Mouse (Mus musculus) adrenal gland, adult 8-10 months (tissue): ENCODE results near the gene Mfsd6. TPM values are rescaled to one million over a fixed set of nuclear protein-coding genes. Genes with fewer than 3 reads are reported as not detected.
A peak's percentile ranks its signal among the peaks of the same experiment; 100 is the strongest.
"Not testable (repeated sequence)": the region's sequence is repeated elsewhere in the genome, so short reads cannot be mapped to it uniquely, and the experiment has no call there.

Source experiments
- DNase-seq: peaks from one replicate; pipeline ENCODE4 v3.0.0; 2022
- total RNA-seq, 4 experiments: library from RNA; stranded (reverse); gene quantifications; 2 replicates each; pipeline ENCODE4 v1.2.4; 2022

Mfsd6 gene
- total RNA-seq, 4 experiments from 2014 or later: 20.3 to 26.7 (median 23.4) TPM

DNA sequence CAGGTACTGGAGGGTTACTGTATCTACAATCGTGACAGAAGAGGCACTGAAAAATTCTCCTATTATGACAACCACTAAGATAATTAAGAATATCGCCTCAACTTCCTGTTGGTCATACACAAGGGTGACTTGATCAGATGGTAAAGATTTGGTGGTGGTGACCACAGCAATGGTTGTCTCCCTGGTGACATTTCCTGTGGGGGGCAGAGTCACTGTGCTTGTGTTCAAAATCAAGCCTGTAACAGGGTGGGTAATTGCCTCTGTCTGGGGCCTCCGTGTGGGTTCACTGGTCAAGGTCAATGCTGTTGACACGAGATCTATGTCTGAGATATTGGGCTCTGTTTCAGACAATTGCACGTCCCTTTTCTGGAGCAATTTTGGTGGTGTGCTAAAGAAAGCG is 18.5 kb downstream of the Mfsd6 start:
- no peak for DNase-seq

GRCm38 (mm10) chr1:52707030-52707429 is 20.2 kb downstream of the Mfsd6 start:
- no peak for DNase-seq

DNA sequence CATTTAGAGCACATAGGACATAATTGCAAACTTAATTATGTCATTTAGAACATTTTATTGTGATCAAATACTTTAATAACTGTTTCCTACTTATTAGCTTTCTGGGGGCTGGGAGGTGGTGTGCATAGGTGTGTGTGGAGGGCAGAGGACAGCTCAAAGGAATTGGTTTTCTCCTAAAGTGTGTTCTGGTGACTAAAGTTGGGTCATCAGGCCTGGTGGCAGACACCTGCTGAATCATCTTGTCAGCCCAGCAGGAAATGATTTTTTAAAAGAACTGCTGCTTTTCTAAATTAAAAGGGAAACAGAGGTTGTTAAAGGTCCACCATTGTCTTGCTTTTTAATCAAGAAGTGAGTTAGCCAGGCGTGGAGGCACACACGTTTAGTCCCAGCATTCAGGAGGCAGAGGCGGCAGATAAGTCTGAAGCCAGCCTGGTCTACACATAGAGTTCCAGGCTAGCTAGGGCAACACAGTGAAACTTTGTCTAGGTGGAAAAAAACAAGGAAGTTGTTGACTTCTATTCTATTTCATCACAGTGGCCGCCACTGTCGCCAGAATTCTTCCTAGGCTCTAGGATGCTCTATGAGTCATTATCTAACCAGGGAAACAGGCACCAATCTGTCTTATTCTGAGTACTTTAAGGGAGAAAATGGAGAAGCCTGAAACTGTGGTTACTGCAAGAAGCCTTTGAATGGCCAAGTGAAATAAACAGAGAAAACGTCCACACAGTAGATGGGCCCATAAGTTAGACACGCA is 24.3 kb downstream of the Mfsd6 start:
- DNase-seq: no peak

- no peak for DNase-seq
Measured at GRCm38 (mm10) chr1:52701941-52702340, 25.3 kb downstream of the Mfsd6 start.

DNA sequence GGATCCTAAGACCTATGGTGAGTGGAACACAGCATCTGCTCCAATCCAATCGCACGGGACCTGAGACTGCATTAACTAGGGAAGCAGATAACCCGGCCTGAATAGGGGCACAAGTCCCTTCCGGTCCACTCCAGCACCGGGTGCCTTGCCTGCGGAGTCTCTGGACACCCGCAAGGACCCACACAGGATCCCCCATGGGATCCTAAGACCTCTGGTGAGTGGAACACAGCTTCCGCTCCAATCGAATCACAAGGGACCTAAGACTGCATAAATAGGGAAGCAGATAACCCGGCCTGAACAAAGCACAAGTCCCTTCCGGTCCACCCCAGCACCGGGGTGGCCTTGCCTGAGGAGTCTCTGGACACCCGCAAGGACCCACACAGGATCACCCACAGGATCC is 32.8 kb downstream of the Mfsd6 start:
- not testable (repeated sequence) for DNase-seq

GRCm38 (mm10) chr1:52687636-52688035 is 39.6 kb downstream of the Mfsd6 start:
- DNase-seq: no peak

- DNase-seq: no peak
Measured at GRCm38 (mm10) chr1:52683550-52683949, 43.7 kb downstream of the Mfsd6 start.

- DNase-seq: no peak
Measured at GRCm38 (mm10) chr1:52676621-52677020, 50.6 kb downstream of the Mfsd6 start.

GRCm38 (mm10) chr1:52675561-52676551 is 51.4 kb downstream of the Mfsd6 start:
- DNase-seq: no peak

- DNase-seq: no peak
Measured at GRCm38 (mm10) chr1:52669931-52670330, 57.3 kb downstream of the Mfsd6 start.

DNA sequence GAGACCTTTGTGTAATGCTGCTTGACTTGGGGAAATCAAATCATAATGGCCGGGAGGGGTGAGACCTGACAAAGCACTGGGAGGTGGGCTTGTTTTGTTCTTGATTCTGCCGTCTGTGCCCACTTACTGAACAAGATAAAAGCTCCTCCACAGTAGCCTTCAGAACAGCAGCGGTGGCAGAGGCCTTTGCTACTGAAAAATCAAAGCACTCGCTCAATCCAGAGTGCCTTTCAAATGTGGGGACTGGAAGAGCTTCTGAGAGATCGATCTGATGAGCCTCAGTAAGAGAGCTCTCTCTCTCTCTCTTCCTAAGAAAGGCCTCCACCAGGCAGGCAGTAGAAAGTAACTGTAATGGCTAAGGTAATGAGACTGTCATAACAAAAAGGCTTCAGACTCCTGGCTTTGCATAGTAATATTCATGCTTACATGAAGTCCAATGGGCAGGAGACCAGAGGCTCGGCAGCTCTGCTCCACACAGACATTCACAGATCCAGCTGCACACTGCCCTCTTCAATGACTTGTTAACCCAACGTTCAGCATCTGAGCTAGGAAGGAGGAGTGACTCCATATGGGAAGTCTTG is 58.4 kb downstream of the Mfsd6 start:
- no peak for DNase-seq

DNA sequence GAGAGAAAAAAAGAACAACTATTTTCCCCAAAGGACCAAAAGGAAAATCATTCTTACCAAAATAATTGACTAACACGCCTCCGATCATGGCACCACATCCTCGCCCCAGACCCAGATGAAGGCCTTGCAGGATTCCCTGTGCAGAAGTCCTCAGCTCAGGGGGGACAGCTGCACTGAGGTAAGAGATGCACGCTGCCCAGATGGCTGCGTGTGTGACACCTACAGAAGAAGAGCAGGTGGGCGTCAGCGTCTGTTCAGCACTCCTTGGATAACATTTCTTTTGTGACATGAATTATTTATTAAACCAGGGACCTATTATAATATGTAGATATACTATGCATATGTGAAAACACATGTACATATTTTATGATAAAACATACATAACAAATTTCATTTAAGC is 64.0 kb downstream of the Mfsd6 start:
- DNase-seq: no peak

- no peak for DNase-seq
Measured at GRCm38 (mm10) chr1:52660765-52661164, 66.5 kb downstream of the Mfsd6 start.

DNA sequence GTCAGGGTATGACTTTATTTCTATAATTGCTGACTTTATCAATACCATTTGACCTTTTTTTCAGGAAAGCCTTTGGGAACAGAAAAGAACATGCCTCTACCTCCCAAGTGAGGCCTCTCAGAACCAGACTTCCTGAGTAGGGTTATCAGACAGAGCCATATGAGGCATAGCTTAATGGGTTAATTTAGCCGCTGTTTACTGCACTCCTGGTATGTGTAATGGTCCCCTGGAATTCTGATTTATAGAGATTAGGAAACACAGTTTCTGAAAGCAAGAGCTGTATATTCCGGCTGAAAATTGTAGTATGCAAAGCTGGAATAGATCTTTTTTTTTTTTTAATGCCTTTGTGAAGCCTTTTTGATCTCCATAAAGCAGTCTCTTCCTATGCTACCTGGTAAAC is 67.0 kb downstream of the Mfsd6 start:
- DNase-seq: no peak

DNA sequence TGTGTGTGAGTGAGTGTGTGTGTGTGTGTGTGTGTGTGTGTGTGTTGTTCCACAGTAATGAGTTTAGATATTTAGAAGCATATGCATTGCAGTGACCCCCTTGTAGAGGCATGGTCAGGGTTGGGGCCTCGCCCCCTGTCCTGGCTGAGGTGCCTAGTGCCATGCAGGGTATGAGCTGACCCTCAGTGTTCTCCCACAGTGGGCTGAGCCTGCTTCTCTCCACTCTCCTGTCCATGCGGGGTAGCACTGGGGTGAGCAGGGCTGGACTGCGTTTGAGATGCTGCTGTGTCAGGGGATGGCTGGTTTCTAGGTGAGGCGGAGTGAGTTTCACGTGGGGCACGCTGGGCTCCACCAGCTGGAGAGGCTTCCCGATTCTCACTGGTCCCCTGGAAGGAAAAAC is 69.1 kb downstream of the Mfsd6 start:
- DNase-seq: no peak

DNA sequence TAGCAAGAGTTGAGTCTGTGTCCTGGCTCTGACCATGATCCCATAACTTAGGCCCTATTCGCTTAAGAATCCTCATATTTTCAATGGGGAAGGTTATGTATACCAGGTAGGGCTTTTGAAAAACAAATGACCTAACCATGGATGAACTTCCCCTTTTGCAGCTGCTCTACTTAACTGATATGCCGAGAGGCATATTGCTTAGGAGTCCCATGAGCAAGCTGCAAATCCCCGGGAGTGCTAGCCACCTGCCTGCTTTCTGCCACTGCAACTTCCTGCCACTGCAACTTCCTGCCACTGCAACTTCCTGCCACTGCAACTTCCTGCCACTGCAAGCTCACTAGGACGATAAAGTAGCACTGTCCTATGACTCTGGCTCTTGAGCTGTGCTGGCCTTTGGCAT is 72.1 kb downstream of the Mfsd6 start:
- DNase-seq: no peak

GRCm38 (mm10) chr1:52653366-52653765 is 73.9 kb downstream of the Mfsd6 start:
- DNase-seq: no peak

GRCm38 (mm10) chr1:52652601-52653253 is 74.5 kb downstream of the Mfsd6 start:
- no peak for DNase-seq

DNA sequence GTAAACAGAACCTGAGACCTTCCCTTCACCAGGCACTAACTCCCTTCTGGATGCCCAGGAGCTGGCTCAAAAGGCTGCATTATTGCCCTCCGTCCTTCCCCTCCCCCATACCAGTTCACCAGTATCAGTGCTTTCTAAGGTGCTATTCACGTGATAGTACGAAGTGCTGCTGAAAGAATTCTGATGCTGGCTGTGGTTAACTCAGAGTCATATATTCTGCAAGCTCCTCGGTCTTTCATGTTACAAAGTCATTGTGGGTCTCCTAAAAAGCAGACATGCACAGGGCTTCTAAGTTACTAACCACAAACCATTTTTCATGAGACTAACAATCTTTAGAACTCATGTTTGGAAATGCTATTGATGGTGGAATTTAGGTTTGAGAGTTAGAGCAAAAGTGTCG is 77.2 kb downstream of the Mfsd6 start:
- DNase-seq: no peak

DNA sequence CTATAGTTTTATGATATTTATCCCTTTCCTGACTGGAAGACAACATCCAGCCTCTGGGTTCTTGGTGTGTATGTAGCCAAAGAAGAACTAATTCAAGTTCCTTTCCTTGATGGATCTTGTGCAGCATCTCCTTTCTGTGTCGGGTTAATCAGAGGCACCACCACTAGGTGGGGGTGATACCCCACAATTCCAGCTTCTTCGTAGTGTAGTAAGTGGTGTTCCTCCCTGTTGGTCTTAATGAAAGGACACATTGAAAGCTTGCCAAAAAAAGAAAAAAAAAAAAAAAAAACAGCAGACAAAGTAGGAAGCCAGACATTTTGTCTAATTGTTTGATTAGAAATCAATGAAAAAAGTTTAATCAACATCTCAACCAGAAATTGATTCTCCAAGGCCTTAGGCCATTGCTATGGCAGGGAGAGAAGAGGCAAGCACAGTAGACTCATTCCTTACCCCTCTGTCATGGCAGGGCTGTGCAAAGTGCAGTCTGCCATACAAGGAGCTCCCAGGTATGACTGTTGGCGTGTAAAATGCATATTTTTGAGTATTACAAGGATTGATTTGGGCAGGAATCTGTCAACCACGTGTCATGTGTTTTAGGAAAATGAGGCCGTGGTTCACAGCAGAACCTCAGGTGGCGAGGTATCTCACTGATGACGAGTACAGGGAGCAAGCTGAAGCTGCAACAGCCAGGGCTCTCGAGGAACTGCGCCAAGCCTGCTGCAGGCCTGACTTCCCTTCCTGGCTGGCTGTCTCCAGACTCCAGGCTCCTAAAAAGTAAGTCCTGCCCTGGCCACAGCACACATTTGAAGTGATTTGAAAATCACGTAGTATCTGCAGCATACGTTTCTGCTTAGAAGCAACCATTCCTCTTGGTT is 78.9 kb downstream of the Mfsd6 start:
- peak; percentile 35 for DNase-seq

DNA sequence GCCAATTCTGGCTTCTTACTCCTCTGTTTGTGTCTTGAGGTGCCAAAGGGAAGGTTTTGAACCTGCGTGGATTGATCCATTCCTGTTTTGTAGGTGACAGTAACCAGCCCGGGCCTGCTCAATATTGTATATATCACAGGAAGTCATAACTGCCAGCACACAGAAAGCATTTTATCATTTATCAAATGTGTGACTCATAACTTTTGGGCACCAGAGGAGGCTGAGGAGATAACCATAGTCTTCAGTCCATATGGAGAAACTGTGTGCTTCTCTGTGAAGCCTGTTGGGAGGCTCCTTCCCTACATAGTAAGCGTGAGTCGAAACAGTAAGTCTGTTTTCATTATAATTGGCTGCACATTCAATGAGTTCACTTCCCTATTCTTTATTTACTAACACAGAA is 86.5 kb downstream of the Mfsd6 start:
- DNase-seq: no peak

- DNase-seq: no peak
Measured at GRCm38 (mm10) chr1:52640266-52640665, 87.0 kb downstream of the Mfsd6 start.
